Mouse (Mus musculus): ENCODE measurements around the gene Smad6. TPM values are rescaled to one million over a fixed set of nuclear protein-coding genes. Genes with fewer than 3 reads are reported as not detected.

The Smad6 gene
- polyA plus RNA-seq, 1 experiment from 2014 or later, result 2.6 TPM

GRCm38 (mm10) chr9:63980179-63981086, 41.4 kb downstream of the Smad6 start:
- Histone ChIP-seq H3K4me2 (peak overlapping the region; percentile 26), H3K9me3 (no peaks in the 10 kb centered on the region), H3K4me3 (no peak overlapping the region), H3K9ac (no peak overlapping the region), H3K36me3 (no peaks in the 10 kb centered on the region), H3K27me3 (no peaks in the 10 kb centered on the region), H3K27ac (replicated peaks) (no peak overlapping the region), H3K4me1 (replicated peaks) (peaks cover 32% of the 10 kb centered on the region)
- WGBS, result 15% methylated on average over 18 of the region's 18 CpGs
- ATAC-seq (ENCODE audit: low FRiP score, low read depth), result no peak

- WGBS, result 88% methylated on average over 2 of the region's 2 CpGs
- Histone ChIP-seq H3K27me3 (no peaks in the 10 kb centered on the region), H3K36me3 (no peaks in the 10 kb centered on the region), H3K9ac (no peak overlapping the region), H3K4me1 (replicated peaks) (peaks cover 39% of the 10 kb centered on the region), H3K9me3 (no peaks in the 10 kb centered on the region), H3K27ac (replicated peaks) (no peak overlapping the region), H3K4me2 (no peak overlapping the region), H3K4me3 (no peak overlapping the region)
- no peak for ATAC-seq (ENCODE audit: low FRiP score, low read depth)
Observed at GRCm38 (mm10) chr9:63979275-63979674, 42.6 kb downstream of the Smad6 start.

- Histone ChIP-seq H3K4me2 (no peak overlapping the region), H3K9ac (no peak overlapping the region), H3K27ac (replicated peaks) (no peak overlapping the region), H3K36me3 (no peaks in the 10 kb centered on the region), H3K4me1 (replicated peaks) (peaks cover 42% of the 10 kb centered on the region), H3K4me3 (no peak overlapping the region), H3K9me3 (no peaks in the 10 kb centered on the region), H3K27me3 (no peaks in the 10 kb centered on the region)
- no peak for ATAC-seq (ENCODE audit: low FRiP score, low read depth)
- 81% methylated on average over 7 of the region's 7 CpGs for WGBS
Observed at GRCm38 (mm10) chr9:63978682-63979081, 43.2 kb downstream of the Smad6 start.

GRCm38 (mm10) chr9:63975996-63976395, 45.9 kb downstream of the Smad6 start:
- no peak; the same call in 1 of the 2 replicates for ATAC-seq (ENCODE audit: low FRiP score, low read depth)
- Histone ChIP-seq H3K27ac (replicated peaks) (no peak overlapping the region), H3K9ac (no peak overlapping the region)

GRCm38 (mm10) chr9:63974258-63975023, 47.4 kb downstream of the Smad6 start:
- H3K9me3 ChIP-seq, result no peaks in the 10 kb centered on the region
- no peaks in the 10 kb centered on the region for H3K36me3 ChIP-seq
- ATAC-seq (ENCODE audit: low FRiP score, low read depth), result no peak
- no peak overlapping the region for H3K27ac ChIP-seq (replicated peaks)
- H3K27me3 ChIP-seq, result no peaks in the 10 kb centered on the region
- 57% methylated on average over 13 of the region's 13 CpGs for WGBS
- H3K4me2 ChIP-seq, result no peak overlapping the region
- H3K9ac ChIP-seq, result no peak overlapping the region
- peaks cover 26% of the 10 kb centered on the region for H3K4me1 ChIP-seq (replicated peaks)
- H3K4me3 ChIP-seq, result no peak overlapping the region

More at GRCm38 (mm10) chr9:63975996-63976395, 45.9 kb downstream of the Smad6 start:
- WGBS, result 27% methylated on average over 11 of the region's 11 CpGs
- H3K4me3 ChIP-seq, result no peak overlapping the region
- H3K4me2 ChIP-seq, result peak overlapping the region; percentile 24; the same call in 1 of the 2 replicates
- no peaks in the 10 kb centered on the region for H3K27me3 ChIP-seq
- no peaks in the 10 kb centered on the region for H3K36me3 ChIP-seq
- no peaks in the 10 kb centered on the region for H3K9me3 ChIP-seq
- peaks cover 35% of the 10 kb centered on the region for H3K4me1 ChIP-seq (replicated peaks)

GRCm38 (mm10) chr9:63973662-63974190, 48.1 kb downstream of the Smad6 start:
- peak overlapping the region; percentile 45; the same call in 1 of the 2 replicates for H3K27ac ChIP-seq (replicated peaks)
- no peak overlapping the region; the same call in 1 of the 2 replicates for H3K4me2 ChIP-seq
- H3K9me3 ChIP-seq, result no peaks in the 10 kb centered on the region
- H3K9ac ChIP-seq, result no peak overlapping the region
- H3K27me3 ChIP-seq, result no peaks in the 10 kb centered on the region
- no peaks in the 10 kb centered on the region for H3K36me3 ChIP-seq
- 44% methylated on average over 14 of the region's 14 CpGs for WGBS
- no peak overlapping the region for H3K4me3 ChIP-seq
- peaks cover 31% of the 10 kb centered on the region for H3K4me1 ChIP-seq (replicated peaks)
- ATAC-seq (ENCODE audit: low FRiP score, low read depth), result no peak

- Histone ChIP-seq H3K4me1 (replicated peaks) (peaks cover 40% of the 10 kb centered on the region), H3K9me3 (no peaks in the 10 kb centered on the region), H3K27ac (replicated peaks) (no peak overlapping the region), H3K9ac (no peak overlapping the region), H3K27me3 (no peaks in the 10 kb centered on the region), H3K36me3 (no peaks in the 10 kb centered on the region), H3K4me3 (no peak overlapping the region), H3K4me2 (no peak overlapping the region)
- no peak for ATAC-seq (ENCODE audit: low FRiP score, low read depth)
- WGBS, result 96% methylated on average over 11 of the region's 11 CpGs
Observed at GRCm38 (mm10) chr9:63972576-63973290, 49.1 kb downstream of the Smad6 start.

GRCm38 (mm10) chr9:63971557-63971956, 50.3 kb downstream of the Smad6 start:
- H3K4me3 ChIP-seq, result no peak overlapping the region
- H3K27me3 ChIP-seq, result no peaks in the 10 kb centered on the region
- 61% methylated on average over 4 of the region's 4 CpGs for WGBS
- no peaks in the 10 kb centered on the region for H3K36me3 ChIP-seq
- H3K4me2 ChIP-seq, result no peak overlapping the region
- no peak overlapping the region for H3K27ac ChIP-seq (replicated peaks)
- peaks cover 48% of the 10 kb centered on the region for H3K4me1 ChIP-seq (replicated peaks)
- ATAC-seq (ENCODE audit: low FRiP score, low read depth), result no peak
- no peaks in the 10 kb centered on the region for H3K9me3 ChIP-seq
- no peak overlapping the region for H3K9ac ChIP-seq

GRCm38 (mm10) chr9:63970836-63971235, 51.0 kb downstream of the Smad6 start:
- 70% methylated on average over 6 of the region's 6 CpGs for WGBS
- no peaks in the 10 kb centered on the region for H3K27me3 ChIP-seq
- peaks cover 42% of the 10 kb centered on the region for H3K4me1 ChIP-seq (replicated peaks)
- H3K36me3 ChIP-seq, result no peaks in the 10 kb centered on the region
- H3K4me2 ChIP-seq, result no peak overlapping the region
- no peak overlapping the region for H3K4me3 ChIP-seq
- H3K9ac ChIP-seq, result no peak overlapping the region
- H3K9me3 ChIP-seq, result no peaks in the 10 kb centered on the region
- ATAC-seq (ENCODE audit: low FRiP score, low read depth), result no peak
- no peak overlapping the region for H3K27ac ChIP-seq (replicated peaks)

- no peak for ATAC-seq (ENCODE audit: low FRiP score, low read depth)
- Histone ChIP-seq H3K4me2 (no peak overlapping the region), H3K36me3 (no peaks in the 10 kb centered on the region), H3K4me1 (replicated peaks) (peaks cover 45% of the 10 kb centered on the region), H3K4me3 (no peak overlapping the region), H3K9ac (no peak overlapping the region), H3K27ac (replicated peaks) (no peak overlapping the region), H3K27me3 (no peaks in the 10 kb centered on the region), H3K9me3 (no peaks in the 10 kb centered on the region)
- WGBS, result 78% methylated on average over 12 of the region's 12 CpGs
Observed at GRCm38 (mm10) chr9:63970388-63970787, 51.5 kb downstream of the Smad6 start.

GRCm38 (mm10) chr9:63969467-63969866, 52.4 kb downstream of the Smad6 start:
- ATAC-seq (ENCODE audit: low FRiP score, low read depth), result no peak
- no peak overlapping the region for H3K27ac ChIP-seq (replicated peaks)

More at GRCm38 (mm10) chr9:63969467-63969866, 52.4 kb downstream of the Smad6 start:
- H3K4me1 ChIP-seq (replicated peaks), result peaks cover 40% of the 10 kb centered on the region
- no peak overlapping the region for H3K4me3 ChIP-seq
- H3K36me3 ChIP-seq, result no peaks in the 10 kb centered on the region
- H3K9ac ChIP-seq, result no peak overlapping the region
- WGBS, result 81% methylated on average over 10 of the region's 10 CpGs
- H3K4me2 ChIP-seq, result no peak overlapping the region
- H3K9me3 ChIP-seq, result no peaks in the 10 kb centered on the region
- no peaks in the 10 kb centered on the region for H3K27me3 ChIP-seq

All from hindbrain, embryonic 15.5 days (tissue).